Mouse (Mus musculus) forebrain, embryonic 11.5 days (tissue): Measurements from ENCODE around the gene Herpud2. TPM values are rescaled to one million over a fixed set of nuclear protein-coding genes. Genes with fewer than 3 reads are reported as not detected.
A peak's percentile ranks its signal among the peaks of the same experiment; 100 is the strongest.
"Not testable (repeated sequence)": the region's sequence is repeated elsewhere in the genome, so short reads cannot be mapped to it uniquely, and the experiment has no call there.

Experiments
- ATAC-seq: fragments of 200-750 bp; cut with Nextera tagmentation; replicated peaks from 2 replicates; pipeline ENCODE4 v1.8.0; 2017; ENCODE audit warnings: moderate TSS enrichment; ENCODE audit not compliant: low FRiP score
- DNase-seq: peaks from one replicate; pipeline ENCODE4 v3.0.0-alpha.2; 2017; ENCODE audit warnings: low spot score
- H3K27ac ChIP-seq: fragments of 300-500 bp; sonication (generic); 2 replicates; pipeline ENCODE4 v1.5.1; 2014; ENCODE audit warnings: low read depth, low read length
- H3K27me3 ChIP-seq: fragments of 300-500 bp; sonication (generic); 2 replicates; pipeline ENCODE4 v1.6.1; 2014; ENCODE audit warnings: mild to moderate bottlenecking, low read length, mixed read lengths; ENCODE audit not compliant: control insufficient read depth, insufficient read depth
- H3K36me3 ChIP-seq: fragments of 300-500 bp; sonication (generic); 2 replicates; pipeline ENCODE4 v1.6.1; 2014; ENCODE audit warnings: mild to moderate bottlenecking, low read length, moderate library complexity, mixed read lengths; ENCODE audit not compliant: control insufficient read depth, insufficient read depth
- H3K4me1 ChIP-seq: fragments of 300-500 bp; sonication (generic); replicated peaks from 2 replicates; pipeline ENCODE4 v1.6.1; 2014; ENCODE audit warnings: low read length, mixed read lengths; ENCODE audit not compliant: control insufficient read depth, insufficient read depth
- H3K4me2 ChIP-seq: fragments of 300-500 bp; sonication (generic); 2 replicates; pipeline ENCODE4 v1.6.1; 2014; ENCODE audit warnings: low read depth, mild to moderate bottlenecking, low read length, moderate library complexity, mixed read lengths; ENCODE audit not compliant: severe bottlenecking
- H3K4me3 ChIP-seq: fragments of 300-500 bp; sonication (generic); 2 replicates; pipeline ENCODE4 v1.5.1; 2014; ENCODE audit warnings: low read depth, low read length
- H3K9ac ChIP-seq: fragments of 300-500 bp; sonication (generic); 2 replicates; pipeline ENCODE4 v1.6.1; 2014; ENCODE audit warnings: low read length
- H3K9me3 ChIP-seq: fragments of 300-500 bp; sonication (generic); 2 replicates; pipeline ENCODE4 v1.6.1; 2016; ENCODE audit warnings: low read length, mixed read lengths; ENCODE audit not compliant: control insufficient read depth
- WGBS: fragments of 180-500 bp; shearing (Covaris S2); extraction: QIAGEN DNeasy Blood & Tissue Kit; methylation state at CpG from one replicate; pipeline ENCODE4 v1.1.7; 2014; 5-methylcytosine and 5-hydroxymethylcytosine counted together
- polyA plus RNA-seq: library from polyadenylated mRNA; unstranded; fragments of >200 nt; fragmentation: Nextera tagmentation; extraction: Ambion mirVana; gene quantifications from 2 replicates; pipeline ENCODE4 v1.2.1, GENCODE M21; 2014

The Herpud2 gene
- polyA plus RNA-seq, 1 experiment from 2014 or later, result 39.6 TPM

DNA sequence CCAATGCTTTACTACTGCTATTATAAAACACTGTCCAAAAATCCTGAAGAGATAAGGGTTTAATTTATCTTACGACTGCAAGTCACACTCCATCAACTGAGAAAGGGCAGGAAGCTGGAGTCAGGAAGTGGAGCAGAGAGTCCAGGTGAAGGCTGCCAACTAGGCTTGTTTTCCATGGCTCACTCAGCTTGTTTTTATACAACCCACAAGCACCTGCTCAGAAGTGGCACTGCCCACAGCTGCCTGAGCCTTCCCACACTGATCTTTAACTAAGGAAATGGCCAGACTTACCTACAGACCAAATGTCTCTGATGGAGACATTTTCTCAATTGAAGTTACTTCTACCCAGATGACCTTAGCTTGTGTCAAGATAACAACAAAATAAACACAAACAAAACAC is 11.3 kb downstream of the Herpud2 start:
- Histone ChIP-seq H3K27ac (no peak overlapping the region), H3K27me3 (no peaks in the 10 kb centered on the region), H3K4me2 (no peak overlapping the region), H3K4me1 (no peaks in the 10 kb centered on the region), H3K9me3 (no peaks in the 10 kb centered on the region), H3K9ac (no peak overlapping the region), H3K4me3 (no peak overlapping the region), H3K36me3 (no peaks in the 10 kb centered on the region)
- ATAC-seq, result no peak
- DNase-seq, result no peak
- WGBS, result 89% methylated on average over 1 of the region's 1 CpGs

DNA sequence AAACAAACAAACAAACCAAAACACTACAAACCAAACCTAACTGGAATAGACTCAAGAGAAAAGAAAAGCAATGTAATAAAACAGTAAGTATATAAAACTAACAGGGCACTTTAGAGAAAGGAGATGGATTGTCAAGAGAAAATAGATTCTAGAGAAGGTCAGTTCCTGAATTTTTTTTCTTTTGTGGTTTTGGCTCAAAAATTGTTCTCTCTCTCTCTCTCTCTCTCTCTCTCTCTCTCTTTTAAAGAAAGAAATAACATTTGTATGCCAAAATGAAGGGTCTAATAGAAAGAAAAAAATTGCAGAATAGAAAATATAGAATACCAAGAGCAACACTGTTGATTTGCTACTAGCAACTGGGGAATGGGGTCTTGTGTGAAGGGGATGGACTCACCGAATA is 12.7 kb downstream of the Herpud2 start:
- Histone ChIP-seq H3K36me3 (no peaks in the 10 kb centered on the region), H3K9ac (no peak overlapping the region), H3K27me3 (no peaks in the 10 kb centered on the region), H3K4me2 (no peak overlapping the region), H3K4me1 (no peaks in the 10 kb centered on the region), H3K9me3 (no peaks in the 10 kb centered on the region), H3K4me3 (no peak overlapping the region), H3K27ac (no peak overlapping the region)
- DNase-seq (no peak), ATAC-seq (no peak)
- WGBS, result 90% methylated on average over 1 of the region's 1 CpGs

DNA sequence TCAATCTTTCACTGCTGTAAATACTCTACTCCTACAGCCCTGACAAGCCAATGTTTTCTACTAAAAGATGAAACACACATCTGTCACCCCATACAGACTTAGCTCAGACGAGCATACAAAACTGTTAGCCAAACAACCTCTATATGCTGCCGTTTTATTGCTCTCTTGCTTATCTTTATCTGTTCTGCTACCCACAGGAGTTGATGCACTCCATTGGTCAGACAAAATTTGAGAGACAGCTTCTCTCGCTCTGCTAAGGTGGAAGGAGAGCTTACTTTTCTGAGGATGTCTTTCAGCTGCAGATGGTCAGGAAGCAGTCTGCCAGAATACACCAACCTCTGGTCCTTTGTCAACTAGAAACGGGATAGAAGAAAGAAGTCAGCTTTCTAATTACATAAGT is 18.7 kb downstream of the Herpud2 start:
- Histone ChIP-seq H3K9me3 (no peaks in the 10 kb centered on the region), H3K27me3 (no peaks in the 10 kb centered on the region), H3K4me1 (no peaks in the 10 kb centered on the region), H3K4me2 (no peak overlapping the region), H3K9ac (no peak overlapping the region), H3K36me3 (no peaks in the 10 kb centered on the region), H3K4me3 (no peak overlapping the region), H3K27ac (no peak overlapping the region)
- no peak for DNase-seq
- ATAC-seq, result no peak
- 86% methylated on average over 4 of the region's 4 CpGs for WGBS

DNA sequence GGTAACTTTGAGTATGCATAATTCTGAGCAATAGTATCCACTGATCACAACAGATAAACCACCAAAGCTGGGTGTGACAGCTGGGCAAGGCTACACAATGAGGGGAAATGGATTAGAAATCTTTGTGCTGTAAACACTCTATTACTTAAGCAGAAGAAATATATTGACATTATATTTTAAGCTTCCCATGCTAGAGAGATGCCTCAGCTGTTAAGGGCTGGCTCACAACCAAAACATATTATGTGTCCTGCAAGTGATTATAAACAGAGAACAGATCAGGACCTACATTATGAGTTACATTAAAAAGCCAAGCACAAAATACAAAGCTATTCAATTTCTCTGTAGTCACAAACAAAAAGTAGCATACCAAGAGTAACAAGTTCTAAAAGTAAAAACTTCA is 19.4 kb downstream of the Herpud2 start:
- H3K4me3 ChIP-seq, result no peak overlapping the region
- DNase-seq, result no peak
- H3K4me1 ChIP-seq, result no peaks in the 10 kb centered on the region
- no peak overlapping the region for H3K4me2 ChIP-seq
- no peak overlapping the region for H3K27ac ChIP-seq
- H3K27me3 ChIP-seq, result no peaks in the 10 kb centered on the region
- no peak overlapping the region for H3K9ac ChIP-seq
- no peaks in the 10 kb centered on the region for H3K36me3 ChIP-seq
- ATAC-seq, result no peak
- no peaks in the 10 kb centered on the region for H3K9me3 ChIP-seq

DNA sequence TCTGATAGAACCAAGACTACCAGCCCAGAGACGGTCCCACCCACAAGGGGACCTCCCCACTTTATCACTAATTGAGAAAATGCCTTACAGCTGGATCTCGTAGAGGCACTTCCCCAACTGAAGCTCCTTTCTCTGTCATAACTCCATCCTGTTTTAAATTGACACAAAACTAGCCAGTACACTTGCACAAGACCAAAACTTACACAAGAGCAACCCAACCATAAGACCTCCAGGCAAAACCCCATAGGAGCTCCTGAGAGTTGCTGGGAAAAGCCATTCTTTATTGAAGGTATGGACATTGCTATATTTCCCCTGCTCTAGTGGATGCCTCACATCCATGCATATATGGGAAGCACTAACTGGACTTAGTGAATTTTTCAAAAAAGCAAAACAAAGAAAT is 27.6 kb downstream of the Herpud2 start:
- Histone ChIP-seq H3K9ac (no peak overlapping the region), H3K36me3 (no peaks in the 10 kb centered on the region; the same call in 1 of the 2 replicates)
- WGBS, result 73% methylated on average over 2 of the region's 2 CpGs

DNA sequence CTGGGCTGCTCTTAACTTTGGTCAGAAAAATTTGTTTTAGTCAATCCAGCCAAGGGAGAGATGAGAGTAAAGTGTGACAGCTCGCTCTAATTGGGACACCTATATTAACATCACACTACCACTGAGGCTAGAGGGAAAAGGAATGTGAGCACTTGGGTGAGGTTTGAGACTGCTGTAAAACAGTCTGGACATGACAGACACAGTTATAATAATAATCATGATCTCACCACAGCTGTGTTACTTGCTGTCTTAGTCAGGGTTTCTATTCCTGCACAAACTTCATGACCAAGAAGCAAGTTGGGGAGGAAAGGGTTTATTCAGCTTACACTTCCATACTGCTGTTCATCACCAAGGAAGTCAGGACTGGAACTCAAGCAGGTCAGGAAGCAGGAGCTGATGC is 28.0 kb downstream of the Herpud2 start:
- H3K4me1 ChIP-seq, H3K27ac ChIP-seq, H3K36me3 ChIP-seq, ATAC-seq, H3K4me3 ChIP-seq, H3K9me3 ChIP-seq, H3K27me3 ChIP-seq, H3K9ac ChIP-seq, DNase-seq, H3K4me2 ChIP-seq: not testable (repeated sequence)
- WGBS, result 89% methylated on average over 1 of the region's 1 CpGs

More for the DNA sequence above, 27.6 kb downstream of the Herpud2 start:
- no peak overlapping the region for H3K27ac ChIP-seq
- H3K4me3 ChIP-seq, result no peak overlapping the region
- no peaks in the 10 kb centered on the region for H3K9me3 ChIP-seq
- DNase-seq, result no peak
- ATAC-seq, result no peak
- H3K4me2 ChIP-seq, result no peak overlapping the region
- no peaks in the 10 kb centered on the region for H3K4me1 ChIP-seq
- no peaks in the 10 kb centered on the region for H3K27me3 ChIP-seq

DNA sequence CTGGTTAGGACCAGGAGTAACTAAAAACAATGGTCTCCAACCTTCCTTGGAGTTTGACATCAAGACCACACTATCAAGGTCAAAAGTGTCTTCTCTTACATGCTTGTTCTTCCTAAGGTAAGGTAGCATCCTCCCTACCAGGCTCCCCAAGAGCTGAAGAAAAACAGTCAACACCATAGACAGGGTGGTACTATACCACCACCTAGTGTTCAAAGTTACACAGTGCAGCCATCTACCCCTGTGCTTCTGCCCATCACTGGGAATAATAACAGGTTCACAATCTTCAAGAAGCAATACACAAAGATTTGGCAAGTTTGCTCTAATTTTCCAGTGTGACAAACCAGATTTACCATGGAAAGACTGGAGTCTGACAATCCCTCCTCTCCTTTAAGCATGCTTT is 47.0 kb downstream of the Herpud2 start:
- Histone ChIP-seq H3K36me3 (no peaks in the 10 kb centered on the region; the same call in 1 of the 2 replicates), H3K27me3 (no peaks in the 10 kb centered on the region), H3K27ac (no peak overlapping the region), H3K4me1 (no peaks in the 10 kb centered on the region), H3K4me2 (no peak overlapping the region), H3K9me3 (no peaks in the 10 kb centered on the region; the same call in 1 of the 2 replicates), H3K9ac (no peak overlapping the region), H3K4me3 (no peak overlapping the region)
- ATAC-seq (peak; percentile 64; the same call in 1 of the 2 replicates), DNase-seq (peak; percentile 55)

DNA sequence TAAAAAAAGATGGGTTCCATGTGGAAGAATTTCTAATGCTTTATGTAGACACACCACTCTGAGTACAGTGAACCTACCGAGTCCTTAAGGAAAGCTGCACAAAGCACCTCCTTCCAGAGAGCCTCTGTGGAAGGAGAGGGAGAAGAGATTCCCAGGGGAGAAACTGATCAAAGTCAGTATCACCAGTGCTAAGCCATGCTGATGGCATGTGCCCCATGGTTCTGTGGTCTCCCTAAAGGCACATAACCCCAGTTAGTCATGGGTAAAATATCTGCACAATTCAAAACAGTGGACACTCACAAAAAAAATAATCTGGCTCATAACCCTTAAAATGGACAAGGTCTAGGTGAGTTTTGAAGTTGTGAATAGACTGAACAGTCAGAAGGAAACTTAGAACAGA is 48.7 kb downstream of the Herpud2 start:
- H3K4me2 ChIP-seq, result no peak overlapping the region
- H3K36me3 ChIP-seq, result no peaks in the 10 kb centered on the region
- H3K9ac ChIP-seq, result no peak overlapping the region
- ATAC-seq (no peak), DNase-seq (no peak)
- no peak overlapping the region for H3K4me3 ChIP-seq
- H3K4me1 ChIP-seq, result no peaks in the 10 kb centered on the region
- H3K9me3 ChIP-seq, result no peaks in the 10 kb centered on the region; the same call in 1 of the 2 replicates
- 90% methylated on average over 1 of the region's 1 CpGs for WGBS
- no peaks in the 10 kb centered on the region for H3K27me3 ChIP-seq
- no peak overlapping the region for H3K27ac ChIP-seq

DNA sequence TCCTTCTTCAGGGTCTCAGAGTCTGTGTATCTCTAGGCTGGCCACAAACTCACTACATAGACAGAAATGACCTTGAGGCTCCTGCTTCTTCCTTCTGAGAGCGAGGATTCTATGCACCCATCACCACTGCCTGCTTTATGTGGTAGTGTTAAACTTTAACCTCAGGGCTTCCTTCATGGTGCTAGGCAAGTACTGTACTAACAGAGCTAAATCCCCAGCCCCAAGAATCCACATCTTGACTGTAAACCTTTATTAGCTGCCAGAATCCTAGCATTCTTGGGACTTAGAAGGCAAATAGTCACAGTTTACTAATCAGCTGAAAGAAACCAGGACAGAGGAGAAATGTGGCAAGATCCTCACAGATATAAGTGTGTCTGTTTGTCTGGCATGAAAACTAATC is 60.8 kb downstream of the Herpud2 start:
- ATAC-seq, result no peak
- no peak overlapping the region for H3K9ac ChIP-seq
- WGBS, result 93% methylated on average over 1 of the region's 1 CpGs

More for the DNA sequence above, 60.8 kb downstream of the Herpud2 start:
- Histone ChIP-seq H3K27ac (no peak overlapping the region), H3K9me3 (no peaks in the 10 kb centered on the region), H3K4me2 (no peak overlapping the region), H3K4me1 (no peaks in the 10 kb centered on the region), H3K27me3 (no peaks in the 10 kb centered on the region), H3K4me3 (no peak overlapping the region), H3K36me3 (no peaks in the 10 kb centered on the region)
- DNase-seq, result no peak
